Mouse (Mus musculus): Measurements from ENCODE around the gene Nrxn3. TPM values are rescaled to one million over a fixed set of nuclear protein-coding genes. Genes with fewer than 3 reads are reported as not detected.

Nrxn3 gene
- polyA plus RNA-seq, 1 experiment from 2014 or later: 6.3 TPM

DNA sequence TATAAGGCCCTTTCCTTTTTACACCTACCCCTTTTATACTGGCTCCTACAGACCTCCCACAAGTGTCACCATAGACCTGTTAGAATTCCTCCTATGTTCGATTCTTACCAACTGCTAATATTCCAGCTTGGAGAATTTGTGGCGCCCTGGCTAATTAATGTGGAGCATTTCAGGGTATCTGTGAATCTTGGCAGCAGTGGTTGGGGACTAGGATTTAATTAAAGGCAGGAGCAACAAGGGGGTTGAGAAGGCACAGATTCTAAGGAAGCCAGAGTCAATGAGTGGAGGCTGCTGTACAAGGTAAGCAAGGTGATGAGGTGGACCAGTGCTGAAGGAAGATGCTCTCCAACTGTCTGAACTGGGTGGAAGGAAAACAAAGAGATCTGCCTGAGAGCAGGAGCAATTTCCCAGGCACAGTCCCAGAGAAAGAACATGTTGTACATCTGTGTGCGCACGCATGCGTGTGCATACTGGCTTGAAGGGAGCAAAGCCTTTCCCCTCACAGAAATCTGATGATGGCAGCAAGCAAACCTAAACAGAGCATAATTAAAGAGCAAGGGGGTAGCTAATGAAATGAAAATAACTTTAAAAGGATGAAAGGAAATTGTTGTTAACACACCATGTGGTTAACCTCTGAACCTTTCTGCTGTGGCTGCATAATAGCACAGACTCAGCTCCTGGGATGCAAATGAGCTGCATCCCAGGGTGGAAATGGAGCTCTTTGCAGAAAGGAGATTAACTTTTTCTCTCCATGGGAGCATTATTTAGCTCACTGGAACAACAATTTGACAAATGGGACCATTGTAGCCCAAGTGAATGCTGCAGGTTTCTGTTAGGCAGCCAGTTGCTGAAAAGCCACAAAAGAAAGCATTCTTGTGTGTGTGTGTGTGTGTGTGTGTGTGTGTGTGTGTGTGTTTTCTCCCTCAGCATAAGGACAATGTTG, 1409.5 kb downstream of the Nrxn3 start:
- no peaks in the 10 kb centered on the region for H3K4me1 ChIP-seq (ENCODE audit: control insufficient read depth, insufficient read depth, low read length)
- H3K27me3 ChIP-seq (ENCODE audit: control insufficient read depth, insufficient read depth, low read length): no peaks in the 10 kb centered on the region
- H3K27ac ChIP-seq (ENCODE audit: low read length): no peak overlapping the region
- no peak overlapping the region for H3K4me2 ChIP-seq (replicated peaks; ENCODE audit: low read depth, low read length)
- no peaks in the 10 kb centered on the region for H3K36me3 ChIP-seq (ENCODE audit: control insufficient read depth, insufficient read depth, low read length)
- 75% methylated on average over 5 of the region's 5 CpGs for WGBS
- no peaks in the 10 kb centered on the region for H3K9me3 ChIP-seq (ENCODE audit: control insufficient read depth, low read depth, low read length)
- no peak overlapping the region for H3K9ac ChIP-seq (replicated peaks; ENCODE audit: low read depth, low read length)
- H3K4me3 ChIP-seq (ENCODE audit: low read depth, low read length): no peak overlapping the region
- ATAC-seq (ENCODE audit: insufficient number of reproducible peaks, insufficient read depth, low FRiP score, low read depth): no peak

DNA sequence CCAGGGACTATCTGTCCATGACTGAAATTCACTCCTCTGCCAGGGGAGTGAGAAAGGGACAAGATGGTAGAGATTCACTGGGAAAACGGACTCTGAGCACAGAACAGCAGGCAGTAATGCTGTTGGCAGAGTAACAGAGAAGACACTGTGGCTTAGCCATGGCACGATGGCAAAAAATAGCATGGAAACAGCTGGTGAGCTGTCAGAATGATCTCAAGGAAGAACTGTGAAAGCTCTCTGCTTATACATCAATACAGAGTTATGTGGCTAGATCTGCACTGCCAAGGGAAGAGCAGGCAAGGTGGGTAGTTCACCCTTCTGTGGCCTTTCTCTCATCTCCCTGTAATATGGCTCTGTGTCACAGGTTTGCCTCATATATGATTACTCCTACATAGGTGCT, 1419.3 kb downstream of the Nrxn3 start:
- WGBS: 85% methylated on average over 2 of the region's 2 CpGs
- no peak overlapping the region for H3K27ac ChIP-seq (ENCODE audit: low read length)
- no peaks in the 10 kb centered on the region for H3K9me3 ChIP-seq (ENCODE audit: control insufficient read depth, low read depth, low read length)
- no peaks in the 10 kb centered on the region for H3K4me1 ChIP-seq (ENCODE audit: control insufficient read depth, insufficient read depth, low read length)
- no peaks in the 10 kb centered on the region for H3K36me3 ChIP-seq (ENCODE audit: control insufficient read depth, insufficient read depth, low read length)
- no peak for ATAC-seq (ENCODE audit: insufficient number of reproducible peaks, insufficient read depth, low FRiP score, low read depth)
- no peaks in the 10 kb centered on the region for H3K27me3 ChIP-seq (ENCODE audit: control insufficient read depth, insufficient read depth, low read length)
- H3K9ac ChIP-seq (replicated peaks; ENCODE audit: low read depth, low read length): no peak overlapping the region
- no peak overlapping the region for H3K4me3 ChIP-seq (ENCODE audit: low read depth, low read length)
- no peak overlapping the region for H3K4me2 ChIP-seq (replicated peaks; ENCODE audit: low read depth, low read length)

GRCm38 (mm10) chr12:90144247-90144646, 1421.6 kb downstream of the Nrxn3 start:
- H3K27me3 ChIP-seq (ENCODE audit: control insufficient read depth, insufficient read depth, low read length): no peaks in the 10 kb centered on the region
- no peak overlapping the region for H3K27ac ChIP-seq (ENCODE audit: low read length)
- no peak overlapping the region for H3K4me3 ChIP-seq (ENCODE audit: low read depth, low read length)
- H3K36me3 ChIP-seq (ENCODE audit: control insufficient read depth, insufficient read depth, low read length): no peaks in the 10 kb centered on the region
- ATAC-seq (ENCODE audit: insufficient number of reproducible peaks, insufficient read depth, low FRiP score, low read depth): no peak
- 55% methylated on average over 3 of the region's 3 CpGs for WGBS
- H3K4me2 ChIP-seq (replicated peaks; ENCODE audit: low read depth, low read length): no peak overlapping the region
- H3K4me1 ChIP-seq (ENCODE audit: control insufficient read depth, insufficient read depth, low read length): no peaks in the 10 kb centered on the region
- H3K9me3 ChIP-seq (ENCODE audit: control insufficient read depth, low read depth, low read length): no peaks in the 10 kb centered on the region
- no peak overlapping the region for H3K9ac ChIP-seq (replicated peaks; ENCODE audit: low read depth, low read length)

DNA sequence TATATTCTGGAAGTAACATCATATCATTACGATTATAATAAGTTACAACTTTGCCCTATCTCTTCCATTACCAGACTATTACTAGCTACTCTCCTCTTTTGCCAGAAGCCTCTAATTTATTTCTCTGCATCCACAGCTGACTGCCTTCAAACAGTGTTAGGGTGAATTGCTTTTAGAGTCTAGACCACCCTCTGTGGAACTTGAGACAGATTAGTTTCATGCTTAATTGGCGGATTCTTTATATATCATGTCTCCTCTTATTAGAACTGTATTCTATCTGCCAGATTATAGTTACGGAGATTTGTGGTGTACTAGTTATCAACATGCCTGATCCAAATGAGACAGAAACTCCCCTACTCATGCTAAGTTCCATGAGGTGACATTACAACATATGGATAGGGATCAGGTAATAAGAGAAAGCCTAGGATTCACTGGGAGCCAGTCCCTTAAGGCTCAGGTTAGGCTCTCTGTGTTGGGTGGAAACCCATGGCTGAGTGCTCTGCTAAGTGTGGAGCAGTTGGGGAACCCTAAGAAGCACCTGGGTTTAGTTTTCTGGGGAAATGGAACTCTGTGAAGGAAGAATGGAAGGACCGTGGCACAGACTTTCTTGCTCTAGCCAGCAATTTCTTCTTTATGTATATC, 1435.6 kb downstream of the Nrxn3 start:
- Histone ChIP-seq H3K36me3 (ENCODE audit: control insufficient read depth, insufficient read depth, low read length) (no peaks in the 10 kb centered on the region), H3K9me3 (ENCODE audit: control insufficient read depth, low read depth, low read length) (no peaks in the 10 kb centered on the region), H3K27me3 (ENCODE audit: control insufficient read depth, insufficient read depth, low read length) (no peaks in the 10 kb centered on the region), H3K4me3 (ENCODE audit: low read depth, low read length) (no peak overlapping the region), H3K4me1 (ENCODE audit: control insufficient read depth, insufficient read depth, low read length) (no peaks in the 10 kb centered on the region), H3K27ac (ENCODE audit: low read length) (no peak overlapping the region), H3K4me2 (replicated peaks; ENCODE audit: low read depth, low read length) (no peak overlapping the region), H3K9ac (replicated peaks; ENCODE audit: low read depth, low read length) (no peak overlapping the region)
- WGBS: 89% methylated on average over 4 of the region's 4 CpGs
- ATAC-seq (ENCODE audit: insufficient number of reproducible peaks, insufficient read depth, low FRiP score, low read depth): no peak

GRCm38 (mm10) chr12:90159911-90160310, 1437.2 kb downstream of the Nrxn3 start:
- Histone ChIP-seq H3K9ac (replicated peaks; ENCODE audit: low read depth, low read length) (no peak overlapping the region), H3K4me3 (ENCODE audit: low read depth, low read length) (no peak overlapping the region), H3K27me3 (ENCODE audit: control insufficient read depth, insufficient read depth, low read length) (no peaks in the 10 kb centered on the region), H3K4me2 (replicated peaks; ENCODE audit: low read depth, low read length) (no peak overlapping the region), H3K4me1 (ENCODE audit: control insufficient read depth, insufficient read depth, low read length) (no peaks in the 10 kb centered on the region), H3K9me3 (ENCODE audit: control insufficient read depth, low read depth, low read length) (no peaks in the 10 kb centered on the region), H3K36me3 (ENCODE audit: control insufficient read depth, insufficient read depth, low read length) (no peaks in the 10 kb centered on the region), H3K27ac (ENCODE audit: low read length) (no peak overlapping the region)
- WGBS: 95% methylated on average over 3 of the region's 3 CpGs
- ATAC-seq (ENCODE audit: insufficient number of reproducible peaks, insufficient read depth, low FRiP score, low read depth): no peak

DNA sequence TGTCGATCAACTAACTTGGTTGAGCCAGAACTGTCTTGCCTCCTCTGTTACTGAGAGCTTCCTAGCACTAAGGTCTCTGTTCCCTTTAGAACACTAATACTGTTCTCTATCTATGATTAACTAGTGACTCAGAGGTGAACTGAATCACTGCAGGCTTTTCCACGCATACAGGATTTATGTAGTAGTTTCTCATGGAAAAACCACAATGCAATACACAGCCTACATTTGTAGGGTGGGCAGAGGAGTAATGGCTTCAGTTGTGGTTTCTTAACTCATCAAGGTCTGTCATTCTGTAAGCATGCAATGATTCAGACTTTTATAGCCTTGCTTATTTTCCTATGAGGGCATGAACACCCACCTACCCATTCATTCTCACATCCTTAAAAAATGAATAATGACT, 1443.4 kb downstream of the Nrxn3 start:
- WGBS: 84% methylated on average over 2 of the region's 2 CpGs
- Histone ChIP-seq H3K4me3 (ENCODE audit: low read depth, low read length) (no peak overlapping the region), H3K27me3 (ENCODE audit: control insufficient read depth, insufficient read depth, low read length) (no peaks in the 10 kb centered on the region), H3K36me3 (ENCODE audit: control insufficient read depth, insufficient read depth, low read length) (no peaks in the 10 kb centered on the region), H3K9me3 (ENCODE audit: control insufficient read depth, low read depth, low read length) (no peaks in the 10 kb centered on the region), H3K4me2 (replicated peaks; ENCODE audit: low read depth, low read length) (no peak overlapping the region), H3K27ac (ENCODE audit: low read length) (no peak overlapping the region), H3K9ac (replicated peaks; ENCODE audit: low read depth, low read length) (no peak overlapping the region), H3K4me1 (ENCODE audit: control insufficient read depth, insufficient read depth, low read length) (no peaks in the 10 kb centered on the region)
- ATAC-seq (ENCODE audit: insufficient number of reproducible peaks, insufficient read depth, low FRiP score, low read depth): no peak

- Histone ChIP-seq H3K27ac (ENCODE audit: low read length) (no peak overlapping the region), H3K4me1 (ENCODE audit: control insufficient read depth, insufficient read depth, low read length) (no peaks in the 10 kb centered on the region), H3K4me3 (ENCODE audit: low read depth, low read length) (no peak overlapping the region), H3K4me2 (replicated peaks; ENCODE audit: low read depth, low read length) (no peak overlapping the region), H3K9ac (replicated peaks; ENCODE audit: low read depth, low read length) (no peak overlapping the region), H3K9me3 (ENCODE audit: control insufficient read depth, low read depth, low read length) (no peaks in the 10 kb centered on the region), H3K27me3 (ENCODE audit: control insufficient read depth, insufficient read depth, low read length) (no peaks in the 10 kb centered on the region), H3K36me3 (ENCODE audit: control insufficient read depth, insufficient read depth, low read length) (no peaks in the 10 kb centered on the region)
- WGBS: 77% methylated on average over 3 of the region's 3 CpGs
- no peak for ATAC-seq (ENCODE audit: insufficient number of reproducible peaks, insufficient read depth, low FRiP score, low read depth)
These were observed 1458.9 kb downstream of the Nrxn3 start for GRCm38 (mm10) chr12:90181566-90181965.

DNA sequence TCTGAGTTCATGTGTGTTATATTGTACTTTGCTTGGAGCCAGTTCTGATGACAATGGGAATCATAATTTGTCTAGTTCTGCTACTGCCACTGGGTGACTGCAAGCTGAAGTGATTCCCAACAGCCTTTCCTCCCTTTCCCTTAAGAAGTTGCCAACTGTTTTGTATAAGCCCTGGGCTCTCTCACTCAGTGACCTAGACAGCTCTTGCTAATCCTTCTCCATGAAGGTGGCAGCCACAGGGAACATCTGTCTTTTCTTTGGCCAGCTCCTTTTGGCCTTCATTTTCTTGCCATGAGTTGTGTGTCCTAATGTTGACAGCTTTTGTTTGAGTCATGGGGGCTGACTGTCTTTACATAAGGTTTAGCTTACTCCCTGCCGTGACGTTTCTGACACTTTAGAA, 1460.3 kb downstream of the Nrxn3 start:
- Histone ChIP-seq H3K27me3 (ENCODE audit: control insufficient read depth, insufficient read depth, low read length) (no peaks in the 10 kb centered on the region), H3K4me3 (ENCODE audit: low read depth, low read length) (no peak overlapping the region), H3K4me1 (ENCODE audit: control insufficient read depth, insufficient read depth, low read length) (no peaks in the 10 kb centered on the region), H3K9me3 (ENCODE audit: control insufficient read depth, low read depth, low read length) (no peaks in the 10 kb centered on the region), H3K27ac (ENCODE audit: low read length) (no peak overlapping the region), H3K4me2 (replicated peaks; ENCODE audit: low read depth, low read length) (no peak overlapping the region), H3K36me3 (ENCODE audit: control insufficient read depth, insufficient read depth, low read length) (no peaks in the 10 kb centered on the region), H3K9ac (replicated peaks; ENCODE audit: low read depth, low read length) (no peak overlapping the region)
- WGBS: 65% methylated on average over 2 of the region's 2 CpGs
- ATAC-seq (ENCODE audit: insufficient number of reproducible peaks, insufficient read depth, low FRiP score, low read depth): no peak
